Mouse (Mus musculus) neural tube, embryonic 15.5 days (tissue): ENCODE results near the gene 1190005I06Rik. TPM values are rescaled to one million over a fixed set of nuclear protein-coding genes. Genes with fewer than 3 reads are reported as not detected.
"Not testable (repeated sequence)": the region's sequence is repeated elsewhere in the genome, so short reads cannot be mapped to it uniquely, and the experiment has no call there.

ENCODE experiments used
- ATAC-seq: fragments of 200-750 bp; cut with Nextera tagmentation; 2 replicates; pipeline ENCODE4 v1.8.0; 2017; ENCODE audit warnings: mild to moderate bottlenecking, moderate TSS enrichment, moderate library complexity; ENCODE audit not compliant: low FRiP score
- H3K27ac ChIP-seq: fragments of 300-500 bp; sonication (generic); replicated peaks from 2 replicates; pipeline ENCODE4 v1.5.1; 2015; ENCODE audit warnings: mild to moderate bottlenecking, inconsistent platforms
- H3K27me3 ChIP-seq: fragments of 300-500 bp; sonication (generic); replicated peaks from 2 replicates; pipeline ENCODE4 v1.6.1; 2015; ENCODE audit warnings: inconsistent platforms
- H3K36me3 ChIP-seq: fragments of 300-500 bp; sonication (generic); 2 replicates; pipeline ENCODE4 v1.6.1; 2015; ENCODE audit warnings: inconsistent platforms
- H3K4me1 ChIP-seq: fragments of 300-500 bp; sonication (generic); 2 replicates; pipeline ENCODE4 v1.6.1; 2015; ENCODE audit warnings: inconsistent platforms
- H3K4me2 ChIP-seq: fragments of 300-500 bp; sonication (generic); 2 replicates; pipeline ENCODE4 v1.6.1; 2015; ENCODE audit warnings: inconsistent platforms, mild to moderate bottlenecking, moderate library complexity
- H3K4me3 ChIP-seq: fragments of 300-500 bp; sonication (generic); replicated peaks from 2 replicates; pipeline ENCODE4 v1.5.1; 2015; ENCODE audit warnings: mild to moderate bottlenecking, inconsistent platforms
- H3K9ac ChIP-seq: fragments of 300-500 bp; sonication (generic); replicated peaks from 2 replicates; pipeline ENCODE4 v1.6.1; 2015; ENCODE audit warnings: mild to moderate bottlenecking, inconsistent platforms
- H3K9me3 ChIP-seq: fragments of 300-500 bp; sonication (generic); replicated peaks from 2 replicates; pipeline ENCODE4 v1.6.1; 2016; ENCODE audit warnings: inconsistent platforms
- WGBS: fragments of 180-500 bp; shearing (Covaris S2); methylation state at CpG from one replicate; pipeline ENCODE4 v1.1.7; 2015; ENCODE audit warnings: mixed read lengths; 5-methylcytosine and 5-hydroxymethylcytosine counted together
- polyA plus RNA-seq: library from polyadenylated mRNA; unstranded; fragments of >200 nt; fragmentation: Nextera tagmentation; extraction: Ambion mirVana; gene quantifications from 2 replicates; pipeline ENCODE4 v1.2.1, GENCODE M21; 2015

The 1190005I06Rik gene
- polyA plus RNA-seq, 1 experiment from 2014 or later: 13.5 TPM

DNA sequence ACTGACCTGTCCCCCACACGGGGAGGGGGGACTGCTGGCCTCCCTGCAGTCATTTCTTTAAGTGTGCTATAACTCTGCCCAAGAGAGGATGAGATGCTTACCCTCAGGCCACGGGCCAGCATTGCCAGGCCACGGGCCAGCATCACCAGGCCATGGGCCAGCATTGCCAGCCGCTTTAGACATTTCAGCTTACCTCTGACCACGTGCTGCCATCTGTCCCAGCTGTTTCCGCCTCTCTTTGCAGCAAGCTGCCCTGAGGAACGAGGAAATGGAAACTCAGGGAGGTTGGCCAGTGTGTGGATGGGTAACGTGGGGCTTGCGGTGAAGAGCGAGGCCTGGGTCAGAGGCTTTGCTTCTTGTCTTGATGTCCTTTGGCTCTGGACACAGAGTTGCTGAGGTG, 33.7 kb upstream of the 1190005I06Rik start:
- Histone ChIP-seq H3K4me2 (no peak overlapping the region), H3K9me3 (no peaks in the 10 kb centered on the region), H3K4me1 (no peaks in the 10 kb centered on the region), H3K27ac (no peak overlapping the region), H3K27me3 (no peaks in the 10 kb centered on the region), H3K9ac (no peak overlapping the region), H3K36me3 (no peaks in the 10 kb centered on the region), H3K4me3 (no peak overlapping the region)
- no peak for ATAC-seq
- 81% methylated on average over 10 of the region's 10 CpGs for WGBS

GRCm38 (mm10) chr8:120680405-120680804, 33.0 kb upstream of the 1190005I06Rik start:
- WGBS: 60% methylated on average over 7 of the region's 7 CpGs
- H3K4me2 ChIP-seq, ATAC-seq, H3K9ac ChIP-seq, H3K27ac ChIP-seq, H3K36me3 ChIP-seq, H3K4me1 ChIP-seq, H3K27me3 ChIP-seq, H3K4me3 ChIP-seq, H3K9me3 ChIP-seq: not testable (repeated sequence)

DNA sequence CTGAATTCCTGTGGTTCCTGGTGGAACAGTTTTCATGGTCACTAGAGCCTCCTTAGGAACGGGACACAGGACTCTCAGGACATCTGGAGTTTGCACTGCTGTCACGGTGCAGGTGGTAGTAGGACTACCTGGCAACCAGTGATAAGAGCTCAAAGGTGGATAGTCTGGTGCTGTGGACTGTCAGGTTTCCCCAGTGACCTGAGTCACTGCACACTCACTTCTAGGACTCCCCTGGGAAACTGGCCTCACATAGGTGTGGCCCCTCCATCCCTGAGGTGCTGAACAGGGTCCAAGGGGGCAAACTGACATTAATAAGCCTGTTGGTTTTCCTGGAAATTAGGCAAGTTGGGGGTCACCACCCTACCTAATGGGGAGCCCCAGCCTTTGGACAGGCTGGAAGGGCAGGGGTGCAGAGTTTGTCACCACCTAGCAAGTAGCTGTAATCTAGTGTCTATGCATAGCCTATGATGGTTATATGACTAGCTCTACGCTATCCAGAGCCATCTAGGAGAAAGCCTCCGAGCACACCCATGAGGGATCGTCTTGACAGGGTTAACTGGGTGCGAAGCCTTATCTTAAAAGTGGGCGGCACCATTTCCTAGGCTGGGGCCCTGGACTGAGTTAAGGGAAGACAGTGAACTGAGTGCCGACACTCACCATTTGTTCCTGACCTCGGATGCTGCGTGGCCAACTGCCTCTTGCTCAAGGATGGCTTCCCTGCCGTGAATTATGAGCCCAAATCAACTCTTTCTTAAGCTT, 32.4 kb upstream of the 1190005I06Rik start:
- Histone ChIP-seq H3K27ac (no peak overlapping the region), H3K4me3 (no peak overlapping the region), H3K4me1 (no peaks in the 10 kb centered on the region), H3K27me3 (no peaks in the 10 kb centered on the region), H3K36me3 (0 out of 2 replicates have a peak, but pooled peaks cover 5% of the 10 kb centered on the region), H3K4me2 (no peak overlapping the region), H3K9me3 (no peaks in the 10 kb centered on the region), H3K9ac (no peak overlapping the region)
- WGBS: 74% methylated on average over 11 of the region's 11 CpGs
- ATAC-seq: no peak

DNA sequence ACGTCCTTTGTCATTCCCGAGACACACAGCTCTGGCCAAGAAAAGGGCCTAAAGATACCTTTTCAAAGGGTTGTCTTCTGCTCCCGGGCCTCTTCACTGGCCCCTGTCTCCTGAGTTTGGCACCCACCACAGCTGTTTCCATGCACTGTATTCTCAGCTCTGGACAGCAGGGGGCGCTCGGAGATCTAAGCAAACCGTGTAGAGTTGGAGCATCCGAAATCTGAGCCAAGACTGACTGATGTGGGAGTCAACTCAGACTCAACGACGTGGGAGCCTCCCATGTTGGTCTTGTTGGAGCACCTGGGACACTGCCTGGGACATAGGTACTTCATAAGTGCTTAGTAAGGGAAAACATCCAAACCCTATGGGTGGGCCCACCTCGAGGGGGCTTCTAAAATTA, 31.0 kb upstream of the 1190005I06Rik start:
- no peak overlapping the region for H3K4me3 ChIP-seq
- 18% methylated on average over 10 of the region's 10 CpGs for WGBS
- H3K9ac ChIP-seq: no peak overlapping the region
- ATAC-seq: peak; percentile 55; the same call in 1 of the 2 replicates
- H3K36me3 ChIP-seq: peaks cover 14% of the 10 kb centered on the region
- H3K4me2 ChIP-seq: no peak overlapping the region
- H3K9me3 ChIP-seq: no peaks in the 10 kb centered on the region
- no peaks in the 10 kb centered on the region for H3K4me1 ChIP-seq
- H3K27me3 ChIP-seq: no peaks in the 10 kb centered on the region
- no peak overlapping the region for H3K27ac ChIP-seq

GRCm38 (mm10) chr8:120675718-120676117, 28.3 kb upstream of the 1190005I06Rik start:
- Histone ChIP-seq H3K9me3 (no peaks in the 10 kb centered on the region), H3K27ac (no peak overlapping the region), H3K4me3 (no peak overlapping the region), H3K27me3 (no peaks in the 10 kb centered on the region), H3K4me1 (peaks cover 12% of the 10 kb centered on the region), H3K9ac (no peak overlapping the region), H3K4me2 (no peak overlapping the region), H3K36me3 (peaks cover 40% of the 10 kb centered on the region)
- WGBS: 78% methylated on average over 8 of the region's 8 CpGs
- ATAC-seq: no peak

GRCm38 (mm10) chr8:120673298-120673697, 25.9 kb upstream of the 1190005I06Rik start:
- Histone ChIP-seq H3K4me1 (peaks cover 32% of the 10 kb centered on the region), H3K27ac (no peak overlapping the region), H3K9me3 (no peaks in the 10 kb centered on the region), H3K4me2 (no peak overlapping the region), H3K27me3 (no peaks in the 10 kb centered on the region), H3K9ac (no peak overlapping the region), H3K36me3 (peaks cover 50% of the 10 kb centered on the region), H3K4me3 (no peak overlapping the region)
- no peak for ATAC-seq
- 88% methylated on average over 7 of the region's 7 CpGs for WGBS

DNA sequence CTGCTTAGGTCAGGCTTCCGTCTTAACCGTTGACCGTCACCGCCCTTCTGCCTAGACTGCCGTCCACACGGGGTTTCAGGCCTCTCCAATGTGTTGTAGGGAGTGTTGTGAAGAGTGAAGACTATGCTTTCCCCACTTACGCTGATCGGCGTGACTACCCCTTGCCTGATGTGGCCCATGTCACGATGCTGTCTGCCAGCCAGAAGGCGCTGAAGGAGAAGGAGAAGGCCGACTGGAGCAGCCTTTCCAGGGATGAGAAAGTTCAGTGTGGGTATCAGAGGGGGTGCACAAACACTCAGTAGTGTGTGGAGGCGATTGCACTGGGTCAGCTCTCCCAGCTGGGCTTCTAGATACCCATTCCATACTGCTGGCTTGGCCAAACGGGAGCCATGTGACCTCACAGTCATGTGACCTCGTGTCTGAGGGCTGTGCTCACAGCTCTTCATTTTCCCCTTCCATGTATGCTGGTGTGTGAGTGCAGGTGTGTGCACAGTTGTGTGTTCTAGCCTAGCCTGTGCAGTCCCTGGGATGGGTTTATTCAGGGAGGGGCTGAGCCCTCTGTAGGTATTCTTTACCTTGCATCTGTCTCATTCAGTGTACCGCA, 25.3 kb upstream of the 1190005I06Rik start:
- H3K9ac ChIP-seq: no peak overlapping the region
- no peaks in the 10 kb centered on the region for H3K9me3 ChIP-seq
- H3K36me3 ChIP-seq: peaks cover 50% of the 10 kb centered on the region
- no peak overlapping the region for H3K27ac ChIP-seq
- H3K27me3 ChIP-seq: no peaks in the 10 kb centered on the region
- 91% methylated on average over 16 of the region's 16 CpGs for WGBS
- H3K4me1 ChIP-seq: peaks cover 32% of the 10 kb centered on the region
- no peak overlapping the region for H3K4me2 ChIP-seq
- no peak overlapping the region for H3K4me3 ChIP-seq
- ATAC-seq: no peak

GRCm38 (mm10) chr8:120671775-120672174, 24.3 kb upstream of the 1190005I06Rik start:
- Histone ChIP-seq H3K36me3 (peaks cover 50% of the 10 kb centered on the region), H3K9me3 (no peaks in the 10 kb centered on the region), H3K4me1 (peaks cover 39% of the 10 kb centered on the region), H3K27ac (no peak overlapping the region), H3K27me3 (no peaks in the 10 kb centered on the region), H3K4me2 (no peak overlapping the region), H3K4me3 (no peak overlapping the region), H3K9ac (no peak overlapping the region)
- no peak for ATAC-seq
- WGBS: 38% methylated on average over 6 of the region's 6 CpGs

DNA sequence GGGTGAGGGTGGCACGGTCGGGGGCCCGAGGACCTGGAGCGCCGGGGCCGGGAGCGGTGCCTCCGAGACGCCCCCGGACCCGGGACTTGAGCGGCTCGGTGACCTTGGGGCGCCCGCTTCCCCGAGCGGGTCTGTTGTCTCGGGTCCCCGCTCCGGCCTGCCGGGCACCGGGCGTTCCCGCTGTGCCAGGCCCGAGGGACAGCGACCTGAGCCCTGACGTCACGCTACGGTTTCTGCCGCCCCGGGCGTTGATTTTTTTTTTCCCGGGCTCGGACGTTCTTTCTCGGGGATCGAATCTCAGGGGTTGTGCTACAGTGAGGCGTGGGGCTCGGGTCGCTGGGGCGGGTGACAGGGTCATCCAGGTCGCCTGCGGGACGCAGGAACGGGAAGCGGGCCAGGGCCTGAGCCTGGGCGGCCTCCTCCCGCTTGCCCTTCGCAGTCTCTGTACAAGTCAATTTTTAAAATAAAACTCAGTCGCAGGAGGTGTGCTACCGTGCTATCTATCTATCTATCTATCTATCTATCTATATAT, 21.0 kb upstream of the 1190005I06Rik start, which contains the start of gene Emc8:
Gene Emc8, minus strand, starts transcription at position 200 of the 532 bp plus-strand sequence.
- under 1% methylated on average over 41 of the region's 51 CpGs for whole genome bisulfite sequencing
- peak within 1 kb of the TSS; percentile 76 for H3K4me3 ChIP-seq
- no peaks in the 10 kb centered on the region for H3K9me3 ChIP-seq
- H3K9ac ChIP-seq: peak within 1 kb of the TSS; percentile 89
- peaks cover 35% of the 10 kb centered on the region for H3K36me3 ChIP-seq
- no peaks in the 10 kb centered on the region for H3K27me3 ChIP-seq
- peaks cover 70% of the 10 kb centered on the region for H3K4me1 ChIP-seq
- ATAC-seq: 0 out of 2 replicates have a peak, but pooled peaks have one; percentile 0
- H3K27ac ChIP-seq: peak within 1 kb of the TSS; percentile 89
- peak within 1 kb of the TSS; percentile 84 for H3K4me2 ChIP-seq

DNA sequence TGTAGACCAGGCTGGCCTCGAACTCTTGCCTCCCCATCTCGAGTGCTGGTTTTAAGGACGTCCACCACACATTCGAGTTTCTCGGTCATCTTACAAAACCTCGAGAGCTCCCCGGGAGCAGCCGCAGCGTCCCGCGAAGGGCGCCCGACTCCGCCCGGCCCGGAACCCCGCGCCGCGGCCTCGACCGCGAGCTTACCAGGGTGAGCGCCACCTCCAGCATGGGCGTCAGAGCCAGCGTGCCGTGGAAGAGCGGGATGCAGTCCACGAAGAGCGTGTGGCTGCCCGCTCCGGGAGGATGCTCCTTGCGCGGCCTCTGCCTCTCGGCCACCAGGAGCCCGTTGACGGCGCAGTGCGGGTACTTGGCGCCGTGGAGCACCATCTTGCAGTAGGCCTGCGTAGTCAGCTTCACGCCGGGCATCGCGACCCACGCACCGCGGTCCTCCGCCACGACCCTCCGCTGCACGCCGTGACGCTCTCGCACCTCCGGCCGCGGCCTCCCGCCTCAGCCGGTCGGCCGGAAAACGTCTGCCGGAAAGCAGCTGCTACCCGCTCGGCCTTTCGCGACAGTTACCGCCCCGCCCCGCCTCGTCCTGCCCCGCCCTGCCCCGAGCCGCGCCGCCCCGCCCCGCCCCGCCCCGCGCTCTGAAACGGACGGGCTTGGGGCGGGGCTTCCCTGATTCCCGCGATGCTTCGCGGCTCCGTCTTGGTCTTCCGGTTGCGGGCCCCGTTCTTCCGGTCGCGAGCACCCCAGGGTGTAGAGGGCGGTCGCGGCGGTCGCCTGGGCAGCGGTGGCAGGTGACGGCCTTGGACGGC, 20.3 kb upstream of the 1190005I06Rik start, which contains the start of the genes Gm27021 and Cox4i1:
Gene Gm27021, minus strand, starts transcription at position 519 of the 813 bp plus-strand sequence.
Gene Cox4i1, plus strand, starts transcription at position 662 of the 813 bp plus-strand sequence.
- under 1% methylated on average over 91 of the region's 105 CpGs for WGBS
- Histone ChIP-seq H3K9ac (peak within 1 kb of the TSS; percentile 89), H3K27me3 (no peaks in the 10 kb centered on the region), H3K4me3 (peak within 1 kb of the TSS; percentile 76), H3K27ac (peak within 1 kb of the TSS; percentile 89), H3K9me3 (no peaks in the 10 kb centered on the region), H3K36me3 (peaks cover 29% of the 10 kb centered on the region), H3K4me1 (peaks cover 75% of the 10 kb centered on the region), H3K4me2 (peak within 1 kb of the TSS; percentile 84)
- peak; percentile 95 for ATAC-seq

- peak overlapping the region; percentile 89 for H3K9ac ChIP-seq
- peak overlapping the region; percentile 84 for H3K4me2 ChIP-seq
- WGBS: 2% methylated on average over 17 of the region's 17 CpGs
- peaks cover 75% of the 10 kb centered on the region for H3K4me1 ChIP-seq
- H3K27me3 ChIP-seq: no peaks in the 10 kb centered on the region
- peak overlapping the region; percentile 76 for H3K4me3 ChIP-seq
- H3K36me3 ChIP-seq: peaks cover 20% of the 10 kb centered on the region
- H3K9me3 ChIP-seq: no peaks in the 10 kb centered on the region
- H3K27ac ChIP-seq: peak overlapping the region; percentile 89; the same call in 1 of the 2 replicates
- ATAC-seq: no peak
Observed at GRCm38 (mm10) chr8:120666807-120667470, 19.5 kb upstream of the 1190005I06Rik start.
